Mouse (Mus musculus) kidney, adult 2 months (tissue): ENCODE measurements around the gene Gsta4.

Source experiments
- CTCF ChIP-seq: fragments of 200-500 bp; conservative IDR thresholded peaks from 2 replicates; pipeline ENCODE4 v1.5.1; 2011; ENCODE audit warnings: low read depth, mild to moderate bottlenecking, control low read depth, low read length, moderate library complexity, mixed read lengths; ENCODE audit not compliant: insufficient read depth, insufficient read length
- POLR2A ChIP-seq: fragments of 200-500 bp; IDR thresholded peaks from one replicate; pipeline ENCODE4 v1.6.1; 2011; ENCODE audit warnings: low read depth, low read length, control low read depth

DNA sequence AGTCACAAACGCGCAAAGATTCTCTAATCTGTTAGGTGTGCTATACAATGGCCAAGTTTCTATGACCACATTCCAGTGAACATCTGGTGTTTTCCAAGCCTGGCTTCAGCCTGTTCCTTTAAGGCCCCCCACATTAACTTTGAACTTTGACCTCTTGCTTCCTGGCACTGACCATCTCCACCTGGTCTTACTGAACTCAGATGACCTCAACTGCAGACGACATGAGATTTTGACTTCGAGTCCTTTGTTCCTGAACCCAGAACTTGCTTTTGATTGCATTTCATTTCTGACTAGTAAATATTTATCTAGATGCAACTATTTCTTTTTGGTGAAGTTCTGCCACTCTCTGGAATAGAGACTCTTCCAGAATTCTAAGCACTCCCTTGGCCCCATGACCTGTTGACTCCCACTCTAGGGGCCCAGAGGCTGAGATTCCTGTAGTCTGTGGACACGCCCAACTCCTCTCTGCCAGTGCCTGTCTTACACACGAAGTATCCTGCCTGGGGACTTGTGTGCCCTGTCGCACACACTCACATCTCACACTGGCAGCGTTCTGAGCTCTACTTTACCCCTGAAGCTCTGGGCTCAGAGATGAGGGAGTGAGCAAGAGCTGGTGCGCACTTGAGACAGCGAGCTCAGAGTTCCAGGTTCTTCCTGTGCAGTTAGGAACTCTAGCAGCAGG is 40.8 kb downstream of the Gsta4 start:
- no peak for TF ChIP-seq CTCF
- TF ChIP-seq POLR2A: no peak
